Mouse (Mus musculus) CH12.LX (cell line): Measurements from ENCODE around the gene Dstn. TPM values are rescaled to one million over a fixed set of nuclear protein-coding genes. Genes with fewer than 3 reads are reported as not detected.

Experiments used
- DNase-seq: peaks from one replicate; pipeline ENCODE4 v3.0.0-alpha.2; 2013; ENCODE audit errors: extremely low read depth
- H3K27ac ChIP-seq: 2 replicates; pipeline ENCODE4 v1.5.1; 2012; ENCODE audit warnings: low read depth, mild to moderate bottlenecking, control low read depth, moderate library complexity; ENCODE audit not compliant: insufficient read depth
- H3K27me3 ChIP-seq: replicated peaks from 2 replicates; pipeline ENCODE3; 2012; ENCODE audit warnings: inconsistent platforms
- H3K36me3 ChIP-seq, 2 experiments: replicated peaks in 1 of 2; 2 replicates each; pipeline versions ENCODE3 to v1.6.1; 2012; ENCODE audit warnings: inconsistent platforms in 1 of 2, low read length in 1 of 2, mild to moderate bottlenecking in 1 of 2, mixed read lengths in 1 of 2, moderate library complexity in 1 of 2; ENCODE audit not compliant: control insufficient read depth in 1 of 2, insufficient read depth in 1 of 2
- H3K4me1 ChIP-seq, 2 experiments: 2 replicates each; pipeline ENCODE4 v1.6.1; 2012; ENCODE audit warnings: inconsistent platforms in 1 of 2, moderate library complexity in 1 of 2; ENCODE audit not compliant: insufficient read depth in 2 of 2, control insufficient read depth in 1 of 2
- H3K4me2 ChIP-seq: 2 replicates; pipeline ENCODE4 v1.6.1; 2012; ENCODE audit warnings: low read depth, mild to moderate bottlenecking, control low read depth; ENCODE audit not compliant: poor library complexity, insufficient read depth, severe bottlenecking
- H3K4me3 ChIP-seq, 3 experiments: fragments of 150-350 bp in 1 of 3; sonication (generic) in 1 of 3; replicated peaks in 1 of 3; 2 replicates each; pipeline versions ENCODE3 to v1.5.1; 2011 to 2012; ENCODE audit warnings: low read depth in 2 of 3, low read length in 2 of 3, mild to moderate bottlenecking in 2 of 3, moderate library complexity in 2 of 3, control low read depth in 1 of 3, improper control_type of control experiment in 1 of 3, inconsistent platforms in 1 of 3, mixed read lengths in 1 of 3; ENCODE audit not compliant: poor library complexity in 1 of 3
- H3K79me2 ChIP-seq: replicated peaks from 2 replicates; pipeline ENCODE4 v1.6.1; 2012; ENCODE audit warnings: mild to moderate bottlenecking, moderate library complexity; ENCODE audit not compliant: control insufficient read depth, poor library complexity, insufficient read depth, severe bottlenecking; ENCODE audit errors: extremely low read depth
- H3K9ac ChIP-seq: 2 replicates; pipeline ENCODE4 v1.6.1; 2012; ENCODE audit warnings: low read depth, mild to moderate bottlenecking, control low read depth, moderate library complexity; ENCODE audit not compliant: insufficient read depth
- H3K9me3 ChIP-seq: replicated peaks from 2 replicates; pipeline ENCODE3; 2012; ENCODE audit warnings: low read length, inconsistent platforms, mixed read lengths
- CHD2 ChIP-seq: IDR thresholded peaks from 2 replicates; pipeline ENCODE4 v1.6.1; 2011; ENCODE audit warnings: low read length, improper control_type of control experiment
- EP300 ChIP-seq: IDR thresholded peaks from 2 replicates; pipeline ENCODE4 v1.6.1; 2011; ENCODE audit warnings: low read length, improper control_type of control experiment
- JUN ChIP-seq: IDR thresholded peaks from 2 replicates; pipeline ENCODE4 v1.6.1; 2011; ENCODE audit warnings: low read depth, mild to moderate bottlenecking, low read length, improper control_type of control experiment, moderate library complexity; ENCODE audit not compliant: insufficient read depth
- JUND ChIP-seq: conservative IDR thresholded peaks from 2 replicates; pipeline ENCODE4 v1.6.1; 2011; ENCODE audit warnings: low read depth, low read length, improper control_type of control experiment
- MAFK ChIP-seq: IDR thresholded peaks from 2 replicates; pipeline ENCODE4 v1.6.1; 2011; ENCODE audit warnings: low read length, improper control_type of control experiment; ENCODE audit not compliant: insufficient replicate concordance
- MAZ ChIP-seq: IDR thresholded peaks from 2 replicates; pipeline ENCODE4 v1.6.1; 2012; ENCODE audit warnings: low read depth, mild to moderate bottlenecking, inconsistent platforms, low read length, improper control_type of control experiment, moderate library complexity
- MEF2A ChIP-seq: IDR thresholded peaks from 2 replicates; pipeline ENCODE4 v1.6.1; 2014; ENCODE audit warnings: low read depth, mild to moderate bottlenecking, inconsistent platforms, low read length, improper control_type of control experiment, borderline replicate concordance
- MYC ChIP-seq: IDR thresholded peaks from 2 replicates; pipeline ENCODE4 v1.6.1; 2011; ENCODE audit warnings: low read depth, mild to moderate bottlenecking, improper control_type of control experiment, low read length
- NELFE ChIP-seq: IDR thresholded peaks from 2 replicates; pipeline ENCODE4 v1.6.1; 2011; ENCODE audit warnings: low read depth, low read length, improper control_type of control experiment
- NRF1 ChIP-seq: IDR thresholded peaks from 2 replicates; pipeline ENCODE4 v1.6.1; 2014; ENCODE audit warnings: low read depth, mild to moderate bottlenecking, inconsistent platforms, low read length, improper control_type of control experiment, moderate library complexity
- POLR2AphosphoS2 ChIP-seq: IDR thresholded peaks from 2 replicates; pipeline ENCODE4 v1.6.1; 2011; ENCODE audit warnings: low read depth, low read length, improper control_type of control experiment
- TCF12 ChIP-seq: IDR thresholded peaks from 2 replicates; pipeline ENCODE4 v1.6.1; 2014; ENCODE audit warnings: low read depth, mild to moderate bottlenecking, inconsistent platforms, low read length, improper control_type of control experiment
- USF1 ChIP-seq: IDR thresholded peaks from 2 replicates; pipeline ENCODE4 v1.6.1; 2014; ENCODE audit warnings: low read depth, mild to moderate bottlenecking, inconsistent platforms, low read length, improper control_type of control experiment
- USF2 ChIP-seq: conservative IDR thresholded peaks from 2 replicates; pipeline ENCODE4 v1.6.1; 2011; ENCODE audit warnings: low read depth, low read length, improper control_type of control experiment
- ZC3H11A ChIP-seq: IDR thresholded peaks from 2 replicates; pipeline ENCODE4 v1.6.1; 2012; ENCODE audit warnings: low read depth, mild to moderate bottlenecking, inconsistent platforms, low read length, improper control_type of control experiment
- ZKSCAN1 ChIP-seq: IDR thresholded peaks from 2 replicates; pipeline ENCODE4 v1.6.1; 2012; ENCODE audit warnings: low read depth, inconsistent platforms, low read length, improper control_type of control experiment, borderline replicate concordance
- ZMIZ1 ChIP-seq: IDR thresholded peaks from 2 replicates; pipeline ENCODE4 v1.6.1; 2012; ENCODE audit warnings: low read depth, mild to moderate bottlenecking, inconsistent platforms, low read length, improper control_type of control experiment
- ZNF384 ChIP-seq: IDR thresholded peaks from 2 replicates; pipeline ENCODE4 v1.6.1; 2012; ENCODE audit warnings: low read depth, low read length, improper control_type of control experiment, inconsistent platforms
- dilution Hi-C: fragments of 300-500 bp; cut with MboI; formaldehyde crosslinking; loops from 2 replicates; pipeline ENCODE4 v1.14.3; 2020; ENCODE audit warnings: low sequenced_read_pairs; ENCODE audit not compliant: extremely low pct_unique_long_range_greater_than_20kb, extremely low pct_ligation_motif_present
- in situ Hi-C: fragments of 300-500 bp; cut with MboI; formaldehyde crosslinking; loops from 3 replicates; pipeline ENCODE4 v1.14.3; 2019; ENCODE audit warnings: low sequenced_read_pairs, low pct_ligation_motif_present, low pct_unique_long_range_greater_than_20kb, mixed read lengths
- polyA plus RNA-seq: library from polyadenylated mRNA; unstranded; fragments of >175 nt; gene quantifications from 2 replicates; pipeline ENCODE4 v1.2.1, GENCODE M21; 2012; ENCODE audit warnings: low read depth; ENCODE audit not compliant: insufficient read length
- total RNA-seq, 2 experiments: library from RNA; depleted of rRNA; stranded (reverse); fragments of 300-350 nt in 1 of 2; fragments of >200 nt in 1 of 2; gene quantifications; 2 replicates each; pipeline ENCODE4 v1.2.3; 2012 to 2014

Dstn gene
- total and polyA plus RNA-seq, 3 experiments, result 68.9 to 266 (median 151) TPM

DNA sequence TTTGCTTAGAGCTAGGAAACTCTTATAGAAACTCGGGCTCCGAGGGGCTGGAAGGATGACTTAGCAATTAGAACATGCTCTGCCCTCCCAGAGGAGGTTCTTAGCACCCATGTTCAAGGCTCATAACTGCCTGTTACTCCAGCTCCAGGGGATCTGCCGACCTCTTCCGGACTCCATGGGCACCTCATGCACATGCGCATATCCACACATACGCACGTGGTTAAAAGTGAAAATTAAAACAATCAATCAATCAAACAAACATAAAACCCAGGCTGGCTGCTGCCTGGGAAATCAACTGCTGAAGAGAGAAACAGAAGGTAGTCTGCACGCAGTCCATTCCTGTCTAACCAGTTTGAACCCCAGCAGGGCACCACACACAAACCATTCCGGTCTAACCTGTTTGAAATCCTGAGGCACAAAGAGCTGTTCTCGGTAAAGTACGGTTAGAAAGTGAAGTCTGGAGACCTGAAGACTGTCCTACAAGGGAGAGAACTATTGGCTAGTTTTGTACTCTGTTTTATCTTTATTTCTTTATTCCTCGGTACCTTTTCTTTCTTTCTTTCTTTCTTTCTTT, 25.2 kb upstream of the Dstn start:
- dilution Hi-C loops, result no loop called here
- in situ Hi-C loops, result no loop called here
- TF ChIP-seq ZC3H11A (no peak), MYC (no peak), EP300 (no peak), USF2 (no peak), ZKSCAN1 (no peak), JUN (no peak), MEF2A (no peak), NRF1 (no peak), MAFK (no peak), POLR2AphosphoS2 (no peak), ZMIZ1 (no peak), CHD2 (no peak), TCF12 (no peak), MAZ (no peak), ZNF384 (no peak), USF1 (no peak)
- Histone ChIP-seq H3K27me3 (no peaks in the 10 kb centered on the region), H3K9ac (no peak overlapping the region), H3K9me3 (no peaks in the 10 kb centered on the region), H3K79me2 (no peaks in the 10 kb centered on the region), H3K36me3 (no peaks in the 10 kb centered on the region), H3K27ac (no peak overlapping the region), H3K4me3 (no peak overlapping the region), H3K4me2 (no peak overlapping the region), H3K4me1 (peaks cover 3 to 36% of the 10 kb centered on the region in 2 experiments; a peak in 3 of 4 replicates)
- no peak for DNase-seq

DNA sequence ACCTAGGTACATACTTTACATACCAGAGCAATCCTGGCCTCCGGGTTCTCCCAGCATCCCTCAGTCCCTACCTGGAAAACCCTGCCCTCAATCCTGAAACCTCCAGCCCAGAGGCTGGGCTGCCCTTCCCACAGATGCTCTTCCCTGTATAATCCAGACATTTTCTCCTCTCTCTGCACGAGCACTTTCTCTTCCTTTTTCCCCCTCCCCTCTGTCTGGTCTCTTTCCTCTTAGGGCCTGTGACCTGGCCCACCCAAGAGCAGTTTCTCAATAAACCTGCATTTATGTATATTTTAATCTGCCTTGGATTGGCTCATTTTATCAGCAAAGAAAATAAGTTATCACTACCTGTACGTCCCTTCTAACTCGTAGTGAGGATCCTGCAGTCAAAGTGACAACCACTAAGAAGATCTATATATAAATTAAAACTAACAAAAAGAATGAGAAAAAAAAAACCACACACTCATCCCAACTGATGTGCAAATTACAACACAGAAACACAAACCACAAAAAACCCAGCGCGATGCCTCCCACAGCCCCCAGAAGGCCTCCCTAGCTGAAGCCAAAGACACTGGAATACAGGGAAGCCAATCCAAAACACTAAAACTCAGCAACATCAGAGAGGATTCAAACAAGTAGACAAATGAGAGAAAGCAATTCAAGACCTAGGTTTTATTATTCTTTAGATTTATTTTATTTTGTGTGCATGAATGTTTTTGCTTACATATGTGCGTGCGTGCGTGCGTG, 23.6 kb upstream of the Dstn start:
- Histone ChIP-seq H3K79me2 (no peaks in the 10 kb centered on the region), H3K9me3 (no peaks in the 10 kb centered on the region), H3K9ac (no peak overlapping the region), H3K4me1 (peaks cover 5 to 50% of the 10 kb centered on the region in 2 experiments; a peak in 3 of 4 replicates), H3K27ac (no peak overlapping the region), H3K27me3 (no peaks in the 10 kb centered on the region), H3K36me3 (no peaks in the 10 kb centered on the region), H3K4me3 (no peak overlapping the region), H3K4me2 (no peak overlapping the region)
- dilution Hi-C loops (no loop called here), in situ Hi-C loops (no loop called here)
- DNase-seq, result no peak
- TF ChIP-seq ZC3H11A (no peak), USF1 (no peak), ZMIZ1 (no peak), NELFE (no peak), JUND (no peak), EP300 (no peak)
